Mouse (Mus musculus) myocyte (in vitro differentiated cells): ENCODE data around the gene Fcamr. TPM values are rescaled to one million over a fixed set of nuclear protein-coding genes. Genes with fewer than 3 reads are reported as not detected.

Experiments used
- H3K27me3 ChIP-seq: one replicate; pipeline ENCODE4 v1.6.1; 2011; ENCODE audit not compliant: control insufficient read depth, insufficient read depth, insufficient read length
- H3K36me3 ChIP-seq: one replicate; pipeline ENCODE4 v1.6.1; 2011; ENCODE audit not compliant: control insufficient read depth, insufficient read depth
- H3K4me2 ChIP-seq: one replicate; pipeline ENCODE4 v1.6.1; 2011; ENCODE audit warnings: low read depth, control low read depth
- H3K4me3 ChIP-seq: one replicate; pipeline ENCODE4 v1.5.1; 2011; ENCODE audit warnings: mild to moderate bottlenecking, control low read depth, moderate library complexity
- H3K79me2 ChIP-seq: one replicate; pipeline ENCODE4 v1.6.1; 2011; ENCODE audit not compliant: control insufficient read depth, insufficient read depth
- H3ac ChIP-seq: one replicate; pipeline ENCODE4 v1.6.1; 2011; ENCODE audit not compliant: control insufficient read depth, insufficient read length
- CEBPB ChIP-seq: IDR thresholded peaks from 2 replicates; pipeline ENCODE4 v1.6.1; 2011; ENCODE audit warnings: mild to moderate bottlenecking, moderate library complexity; ENCODE audit not compliant: poor library complexity, insufficient read depth, severe bottlenecking
- E2F4 ChIP-seq: IDR thresholded peaks from one replicate; pipeline ENCODE4 v1.6.1; 2011; ENCODE audit warnings: mild to moderate bottlenecking, control low read depth, moderate library complexity; ENCODE audit not compliant: insufficient read depth
- MAX ChIP-seq: IDR thresholded peaks from one replicate; pipeline ENCODE4 v1.6.1; 2011; ENCODE audit warnings: low read depth, mild to moderate bottlenecking, control low read depth
- MYOD1 ChIP-seq, 3 experiments: IDR thresholded peaks; one replicate each; pipeline ENCODE4 v1.6.1; 2011; ENCODE audit warnings: control low read depth in 2 of 3, low read depth in 2 of 3, mild to moderate bottlenecking in 2 of 3, moderate library complexity in 1 of 3; ENCODE audit not compliant: insufficient read length in 2 of 3, control insufficient read depth in 1 of 3
- MYOG ChIP-seq, 3 experiments: IDR thresholded peaks; one replicate each; pipeline ENCODE4 v1.6.1; 2011; ENCODE audit warnings: control low read depth in 2 of 3, low read depth in 2 of 3, mild to moderate bottlenecking in 2 of 3; ENCODE audit not compliant: insufficient read length in 2 of 3, control insufficient read depth in 1 of 3, insufficient read depth in 1 of 3
- POLR2A ChIP-seq: IDR thresholded peaks from one replicate; pipeline ENCODE4 v1.6.1; 2011; ENCODE audit warnings: low read depth, mild to moderate bottlenecking, control low read depth, moderate library complexity; ENCODE audit not compliant: insufficient read length
- POLR2AphosphoS2 ChIP-seq: IDR thresholded peaks from one replicate; pipeline ENCODE4 v1.6.1; 2011; ENCODE audit warnings: low read depth, control low read depth; ENCODE audit not compliant: insufficient read length
- REST ChIP-seq: IDR thresholded peaks from one replicate; pipeline ENCODE4 v1.6.1; 2011; ENCODE audit warnings: mild to moderate bottlenecking, control low read depth, moderate library complexity; ENCODE audit not compliant: insufficient read depth, insufficient read length
- SRF ChIP-seq: IDR thresholded peaks from one replicate; pipeline ENCODE4 v1.6.1; 2011; ENCODE audit warnings: low read depth; ENCODE audit not compliant: control insufficient read depth, insufficient read length
- TCF12 ChIP-seq: IDR thresholded peaks from one replicate; pipeline ENCODE4 v1.6.1; 2011; ENCODE audit warnings: mild to moderate bottlenecking, control low read depth; ENCODE audit not compliant: poor library complexity, insufficient read depth, severe bottlenecking
- TCF3 ChIP-seq: IDR thresholded peaks from one replicate; pipeline ENCODE4 v1.6.1; 2011; ENCODE audit warnings: low read depth, control low read depth; ENCODE audit not compliant: insufficient read length
- USF1 ChIP-seq: IDR thresholded peaks from one replicate; pipeline ENCODE4 v1.6.1; 2011; ENCODE audit warnings: low read depth, mild to moderate bottlenecking, control low read depth, moderate library complexity
- polyA plus RNA-seq: library from polyadenylated mRNA; unstranded; fragments of >200 nt; fragmentation: generic; extraction: Trizol; gene quantifications from one replicate; pipeline ENCODE4 v1.2.1, GENCODE M21; 2012; ENCODE audit warnings: missing spikeins

Fcamr gene
- polyA plus RNA-seq, 1 experiment, result not detected

GRCm38 (mm10) chr1:130849530-130850214 lies 49.0 kb downstream of the Fcamr start:
- peaks cover 43% of the 10 kb centered on the region for H3K27me3 ChIP-seq
- no peaks in the 10 kb centered on the region for H3K79me2 ChIP-seq
- no peak overlapping the region for H3K4me2 ChIP-seq
- no peak overlapping the region for H3ac ChIP-seq
- H3K36me3 ChIP-seq, result no peaks in the 10 kb centered on the region
- TF ChIP-seq TCF3, result no peak
- no peak for TF ChIP-seq POLR2AphosphoS2
- no peak for TF ChIP-seq MAX
- no peak for TF ChIP-seq POLR2A
- no peak for TF ChIP-seq CEBPB
- no peak for TF ChIP-seq E2F4
- no peak for TF ChIP-seq MYOG (IDR thresholded peaks at IDR 0.05; ENCODE audit: control insufficient read depth in 1 of 3, insufficient read depth in 1 of 3, insufficient read length in 2 of 3, low read depth in 2 of 3)
- TF ChIP-seq USF1, result no peak
- TF ChIP-seq TCF12, result no peak
- no peak for TF ChIP-seq MYOD1 (IDR thresholded peaks at IDR 0.05; ENCODE audit: control insufficient read depth in 1 of 3, insufficient read length in 2 of 3, low read depth in 2 of 3)
- TF ChIP-seq REST, result no peak
- no peak for TF ChIP-seq SRF
- H3K4me3 ChIP-seq, result no peak overlapping the region

GRCm38 (mm10) chr1:130850405-130850804 lies 49.7 kb downstream of the Fcamr start:
- no peaks in the 10 kb centered on the region for H3K79me2 ChIP-seq
- H3ac ChIP-seq, result no peak overlapping the region
- H3K4me2 ChIP-seq, result no peak overlapping the region
- H3K4me3 ChIP-seq, result no peak overlapping the region
- peaks cover 43% of the 10 kb centered on the region for H3K27me3 ChIP-seq
- no peak for TF ChIP-seq SRF
- no peak for TF ChIP-seq MYOD1 (IDR thresholded peaks at IDR 0.05; ENCODE audit: control insufficient read depth in 1 of 3, insufficient read length in 2 of 3, low read depth in 2 of 3)
- no peak for TF ChIP-seq POLR2A
- no peak for TF ChIP-seq TCF3
- no peak for TF ChIP-seq E2F4
- TF ChIP-seq USF1, result no peak
- TF ChIP-seq TCF12, result no peak
- no peak for TF ChIP-seq CEBPB
- no peak for TF ChIP-seq MYOG (IDR thresholded peaks at IDR 0.05; ENCODE audit: control insufficient read depth in 1 of 3, insufficient read depth in 1 of 3, insufficient read length in 2 of 3, low read depth in 2 of 3)
- no peak for TF ChIP-seq MAX
- no peaks in the 10 kb centered on the region for H3K36me3 ChIP-seq

- peaks cover 24% of the 10 kb centered on the region for H3K27me3 ChIP-seq
- no peak overlapping the region for H3K4me3 ChIP-seq
- H3ac ChIP-seq, result no peak overlapping the region
- H3K4me2 ChIP-seq, result no peak overlapping the region
- no peaks in the 10 kb centered on the region for H3K79me2 ChIP-seq
- H3K36me3 ChIP-seq, result no peaks in the 10 kb centered on the region
- TF ChIP-seq CEBPB (no peak), SRF (no peak), USF1 (no peak), TCF3 (no peak), MAX (no peak), REST (no peak), POLR2AphosphoS2 (no peak), E2F4 (no peak), MYOD1 (IDR thresholded peaks at IDR 0.05; ENCODE audit: control insufficient read depth in 1 of 3, insufficient read length in 2 of 3, low read depth in 2 of 3) (no peak), MYOG (IDR thresholded peaks at IDR 0.05; ENCODE audit: control insufficient read depth in 1 of 3, insufficient read depth in 1 of 3, insufficient read length in 2 of 3, low read depth in 2 of 3) (no peak), POLR2A (no peak), TCF12 (no peak)
Observed at GRCm38 (mm10) chr1:130854819-130855218, 54.1 kb downstream of the Fcamr start.

GRCm38 (mm10) chr1:130855723-130856122 lies 55.0 kb downstream of the Fcamr start:
- H3K36me3 ChIP-seq, result no peaks in the 10 kb centered on the region
- no peaks in the 10 kb centered on the region for H3K79me2 ChIP-seq
- H3K4me3 ChIP-seq, result no peak overlapping the region
- H3K4me2 ChIP-seq, result no peak overlapping the region
- TF ChIP-seq REST (no peak), MYOG (IDR thresholded peaks at IDR 0.05; ENCODE audit: control insufficient read depth in 1 of 3, insufficient read depth in 1 of 3, insufficient read length in 2 of 3, low read depth in 2 of 3) (no peak), TCF3 (no peak), MYOD1 (IDR thresholded peaks at IDR 0.05; ENCODE audit: control insufficient read depth in 1 of 3, insufficient read length in 2 of 3, low read depth in 2 of 3) (no peak), SRF (no peak), MAX (no peak), TCF12 (no peak), POLR2A (no peak), POLR2AphosphoS2 (no peak), USF1 (no peak), CEBPB (no peak), E2F4 (no peak)
- H3ac ChIP-seq, result no peak overlapping the region
- H3K27me3 ChIP-seq, result peaks cover 15% of the 10 kb centered on the region
